Mouse (Mus musculus): ENCODE measurements around the gene Exph5. TPM values are rescaled to one million over a fixed set of nuclear protein-coding genes. Genes with fewer than 3 reads are reported as not detected.

The Exph5 gene
- total RNA-seq (2021), result 10 to 100 TPM; 12.8 to 19.1 TPM
- long read RNA-seq, experiment 1, partial matches to known transcripts, result 1 of 4 reads
- long read RNA-seq, experiment 1, other reads (novel, unspliced or antisense), result 3 of 4 reads
- long read RNA-seq, experiment 2, partial matches to known transcripts, result 0 of 1 reads
- long read RNA-seq, experiment 2, other reads (novel, unspliced or antisense), result 1 of 1 reads

GRCm38 (mm10) chr9:53301269-53301720 lies at the start of gene Exph5:
Exph5 (plus strand) TSS chr9:53301670.
- DNase-seq (ENCODE audit: low spot score in 2 of 2), result peak; percentile 56 to 63
- intact Hi-C loops (cut with DNase I), result no loop called here

GRCm38 (mm10) chr9:53254368-53254767 lies 47.1 kb upstream of the Exph5 start:
- intact Hi-C loops (cut with DNase I), result loop anchor here (1.0 to 10.0 kb wide), 3 partner anchors 144 to 260 kb away; no protein-coding TSS in a partner anchor

GRCm38 (mm10) chr9:53256690-53257305 lies 44.7 kb upstream of the Exph5 start:
- intact Hi-C loops (cut with DNase I), result loop anchor here (10.0 kb wide), 2 partner anchors 208 to 258 kb away; no protein-coding TSS in a partner anchor
- peak in 1 of 2 experiments; percentile 34 for DNase-seq (ENCODE audit: low spot score in 2 of 2)

More at GRCm38 (mm10) chr9:53254368-53254767, 47.1 kb upstream of the Exph5 start:
- peak; percentile 82 to 86 for DNase-seq (ENCODE audit: low spot score in 2 of 2)

GRCm38 (mm10) chr9:53257772-53258171 lies 43.7 kb upstream of the Exph5 start:
- DNase-seq (ENCODE audit: low spot score in 2 of 2), result no peak
- intact Hi-C loops (cut with DNase I), result loop anchor here (10.0 kb wide), 2 partner anchors 207 to 257 kb away; no protein-coding TSS in a partner anchor

- intact Hi-C loops (cut with DNase I), result loop anchor here (10.0 kb wide), 2 partner anchors 207 to 257 kb away; no protein-coding TSS in a partner anchor
- no peak for DNase-seq (ENCODE audit: low spot score in 2 of 2)
Observed at GRCm38 (mm10) chr9:53258199-53258598, 43.3 kb upstream of the Exph5 start.

- intact Hi-C loops (cut with DNase I), result no loop called here
- no peak for DNase-seq (ENCODE audit: low spot score in 2 of 2)
Observed at GRCm38 (mm10) chr9:53264387-53264786, 37.1 kb upstream of the Exph5 start.

- DNase-seq (ENCODE audit: low spot score in 2 of 2), result no peak
- intact Hi-C loops (cut with DNase I), result no loop called here
Observed at GRCm38 (mm10) chr9:53265589-53265988, 35.9 kb upstream of the Exph5 start.

- intact Hi-C loops (cut with DNase I), result no loop called here
- DNase-seq (ENCODE audit: low spot score in 2 of 2), result no peak
Observed at GRCm38 (mm10) chr9:53268036-53268435, 33.4 kb upstream of the Exph5 start.

- intact Hi-C loops (cut with DNase I), result no loop called here
- DNase-seq (ENCODE audit: low spot score in 2 of 2), result no peak
Observed at GRCm38 (mm10) chr9:53268731-53269465, 32.6 kb upstream of the Exph5 start.

- DNase-seq (ENCODE audit: low spot score in 2 of 2), result no peak
- intact Hi-C loops (cut with DNase I), result no loop called here
Observed at GRCm38 (mm10) chr9:53269466-53269755, 32.1 kb upstream of the Exph5 start.

GRCm38 (mm10) chr9:53271281-53272022 lies 30.0 kb upstream of the Exph5 start:
- no peak for DNase-seq (ENCODE audit: low spot score in 2 of 2)
- intact Hi-C loops (cut with DNase I), result no loop called here

- DNase-seq (ENCODE audit: low spot score in 2 of 2), result no peak
- intact Hi-C loops (cut with DNase I), result no loop called here
Observed at GRCm38 (mm10) chr9:53272207-53272606, 29.3 kb upstream of the Exph5 start.

- DNase-seq (ENCODE audit: low spot score in 2 of 2), result no peak
- intact Hi-C loops (cut with DNase I), result no loop called here
Observed at GRCm38 (mm10) chr9:53272714-53273113, 28.8 kb upstream of the Exph5 start.

- intact Hi-C loops (cut with DNase I), result no loop called here
- no peak for DNase-seq (ENCODE audit: low spot score in 2 of 2)
Observed at GRCm38 (mm10) chr9:53276381-53276780, 25.1 kb upstream of the Exph5 start.

- intact Hi-C loops (cut with DNase I), result no loop called here
- DNase-seq (ENCODE audit: low spot score in 2 of 2), result no peak
Observed at GRCm38 (mm10) chr9:53278997-53279396, 22.5 kb upstream of the Exph5 start.

- intact Hi-C loops (cut with DNase I), result no loop called here
- no peak for DNase-seq (ENCODE audit: low spot score in 2 of 2)
Observed at GRCm38 (mm10) chr9:53286793-53287192, 14.7 kb upstream of the Exph5 start.

GRCm38 (mm10) chr9:53290006-53290405 lies 11.5 kb upstream of the Exph5 start:
- DNase-seq (ENCODE audit: low spot score in 2 of 2), result no peak
- intact Hi-C loops (cut with DNase I), result no loop called here

- intact Hi-C loops (cut with DNase I), result no loop called here
- DNase-seq (ENCODE audit: low spot score in 2 of 2), result no peak
Observed at GRCm38 (mm10) chr9:53292833-53293232, 8.6 kb upstream of the Exph5 start.

GRCm38 (mm10) chr9:53301801-53302311 lies 386 bp downstream of the Exph5 start:
- DNase-seq (ENCODE audit: low spot score in 2 of 2), result peak in 1 of 2 experiments; percentile 33
- intact Hi-C loops (cut with DNase I), result no loop called here

- intact Hi-C loops (cut with DNase I), result no loop called here
Observed at GRCm38 (mm10) chr9:53302415-53302814, 945 bp downstream of the Exph5 start.

More at GRCm38 (mm10) chr9:53302415-53302814, 945 bp downstream of the Exph5 start:
- DNase-seq (ENCODE audit: low spot score in 2 of 2), result peak in 1 of 2 experiments; percentile 23
